Mouse (Mus musculus) lung, postnatal 0 days (tissue): ENCODE measurements around the gene Ccdc28b. TPM values are rescaled to one million over a fixed set of nuclear protein-coding genes. Genes with fewer than 3 reads are reported as not detected.

Experiments
- ATAC-seq: fragments of 200-750 bp; cut with Nextera tagmentation; 2 replicates; pipeline ENCODE4 v1.8.0; 2017; ENCODE audit warnings: moderate library complexity
- DNase-seq: peaks from one replicate; pipeline ENCODE4 v3.0.0-alpha.2; 2016; ENCODE audit warnings: low spot score
- H3K27ac ChIP-seq: fragments of 300-500 bp; sonication (generic); 2 replicates; pipeline ENCODE4 v1.5.1; 2014; ENCODE audit warnings: antibody characterized with exemption, mild to moderate bottlenecking, low read length, mixed read lengths
- H3K27me3 ChIP-seq: fragments of 300-500 bp; sonication (generic); replicated peaks from 2 replicates; pipeline ENCODE4 v1.6.1; 2014; ENCODE audit warnings: low read length, mixed read lengths; ENCODE audit not compliant: insufficient read depth
- H3K36me3 ChIP-seq: fragments of 300-500 bp; sonication (generic); 2 replicates; pipeline ENCODE4 v1.6.1; 2014; ENCODE audit warnings: low read length, mixed read lengths; ENCODE audit not compliant: insufficient read depth
- H3K4me1 ChIP-seq: fragments of 300-500 bp; sonication (generic); 2 replicates; pipeline ENCODE4 v1.6.1; 2014; ENCODE audit warnings: antibody characterized with exemption, low read depth, low read length, mixed read lengths; ENCODE audit not compliant: insufficient read depth
- H3K4me2 ChIP-seq: fragments of 300-500 bp; sonication (generic); replicated peaks from 2 replicates; pipeline ENCODE4 v1.6.1; 2014; ENCODE audit warnings: low read depth, mild to moderate bottlenecking, low read length, moderate library complexity, mixed read lengths
- H3K4me3 ChIP-seq: fragments of 300-500 bp; sonication (generic); 2 replicates; pipeline ENCODE4 v1.5.1; 2014; ENCODE audit warnings: low read depth, low read length
- H3K9ac ChIP-seq: fragments of 300-500 bp; sonication (generic); replicated peaks from 2 replicates; pipeline ENCODE4 v1.6.1; 2014; ENCODE audit warnings: low read depth, mild to moderate bottlenecking
- H3K9me3 ChIP-seq: fragments of 300-500 bp; sonication (generic); 2 replicates; pipeline ENCODE4 v1.6.1; 2016; ENCODE audit warnings: low read length, mixed read lengths
- CTCF ChIP-seq: IDR thresholded peaks from 2 replicates; pipeline ENCODE4 v1.5.1; 2016; ENCODE audit warnings: antibody characterized with exemption, mild to moderate bottlenecking
- EP300 ChIP-seq: IDR thresholded peaks from 2 replicates; pipeline ENCODE4 v1.6.1; 2016; ENCODE audit warnings: antibody characterized with exemption, mild to moderate bottlenecking, control low read depth
- WGBS: fragments of 180-500 bp; shearing (Covaris S2); extraction: QIAGEN DNeasy Blood & Tissue Kit; methylation state at CpG from one replicate; pipeline ENCODE4 v1.1.7; 2014; 5-methylcytosine and 5-hydroxymethylcytosine counted together
- polyA plus RNA-seq: library from polyadenylated mRNA; unstranded; fragments of >200 nt; fragmentation: Nextera tagmentation; extraction: Ambion mirVana; gene quantifications from 2 replicates; pipeline ENCODE4 v1.2.1, GENCODE M21; 2015

The Ccdc28b gene
- polyA plus RNA-seq, 1 experiment from 2014 or later: 76.3 TPM

DNA sequence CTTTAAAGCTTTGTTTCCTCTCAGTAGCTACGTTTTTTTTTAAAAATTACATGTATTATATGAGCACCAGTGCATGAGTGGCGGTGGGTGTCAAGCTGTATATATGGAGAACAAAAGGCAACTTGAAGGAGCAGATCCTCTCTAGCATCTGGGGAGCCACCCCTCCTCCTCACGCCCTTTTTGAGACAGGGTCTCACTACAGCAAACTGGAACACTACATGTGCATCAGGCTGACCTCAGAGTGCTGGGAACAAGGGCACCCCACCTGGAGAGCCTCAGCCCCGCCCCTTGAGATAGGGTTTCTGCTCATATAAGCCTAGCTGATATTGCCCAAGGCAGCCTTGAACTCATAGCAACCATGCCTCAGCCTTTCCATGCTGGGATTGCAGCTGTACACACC lies 1.7 kb upstream of the Ccdc28b start:
- DNase-seq (no peak), ATAC-seq (no peak)
- no peak overlapping the region for H3K4me3 ChIP-seq
- no peak overlapping the region; the same call in 1 of the 2 replicates for H3K4me2 ChIP-seq
- 50% methylated on average over 4 of the region's 4 CpGs for WGBS
- H3K27me3 ChIP-seq: no peaks in the 10 kb centered on the region
- no peak overlapping the region for H3K27ac ChIP-seq
- H3K9me3 ChIP-seq: no peaks in the 10 kb centered on the region
- no peak overlapping the region for H3K9ac ChIP-seq
- H3K4me1 ChIP-seq: peaks cover 24% of the 10 kb centered on the region
- TF ChIP-seq CTCF: no peak
- TF ChIP-seq EP300: no peak
- H3K36me3 ChIP-seq: peaks cover 19% of the 10 kb centered on the region

DNA sequence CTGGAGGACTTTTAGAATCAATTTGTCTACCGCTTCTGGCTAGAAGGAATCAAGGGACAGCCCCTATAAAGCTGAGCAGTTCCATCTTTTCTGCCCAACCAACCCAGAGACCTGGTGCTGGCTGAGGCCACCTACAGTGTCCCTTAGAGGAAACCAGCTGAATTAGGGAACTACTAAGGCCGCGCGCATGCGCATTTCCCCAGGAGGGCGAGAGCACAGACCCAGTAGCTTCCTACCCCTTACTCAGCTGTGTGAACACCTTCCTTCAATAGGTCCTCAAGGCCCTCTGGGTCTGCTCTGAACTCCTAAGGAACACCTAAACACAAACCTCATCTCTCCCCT lies 1.3 kb upstream of the Ccdc28b start:
- H3K4me3 ChIP-seq: peak overlapping the region; percentile 60
- H3K4me2 ChIP-seq: peak overlapping the region; percentile 76
- no peak for TF ChIP-seq EP300
- TF ChIP-seq CTCF: no peak
- peaks cover 24% of the 10 kb centered on the region for H3K4me1 ChIP-seq
- peaks cover 19% of the 10 kb centered on the region for H3K36me3 ChIP-seq
- no peak overlapping the region; the same call in 1 of the 2 replicates for H3K9ac ChIP-seq
- H3K9me3 ChIP-seq: no peaks in the 10 kb centered on the region
- WGBS: 6% methylated on average over 6 of the region's 6 CpGs
- peak; percentile 26 for ATAC-seq
- peak overlapping the region; percentile 92 for H3K27ac ChIP-seq
- no peaks in the 10 kb centered on the region for H3K27me3 ChIP-seq
- peak; percentile 67 for DNase-seq

DNA sequence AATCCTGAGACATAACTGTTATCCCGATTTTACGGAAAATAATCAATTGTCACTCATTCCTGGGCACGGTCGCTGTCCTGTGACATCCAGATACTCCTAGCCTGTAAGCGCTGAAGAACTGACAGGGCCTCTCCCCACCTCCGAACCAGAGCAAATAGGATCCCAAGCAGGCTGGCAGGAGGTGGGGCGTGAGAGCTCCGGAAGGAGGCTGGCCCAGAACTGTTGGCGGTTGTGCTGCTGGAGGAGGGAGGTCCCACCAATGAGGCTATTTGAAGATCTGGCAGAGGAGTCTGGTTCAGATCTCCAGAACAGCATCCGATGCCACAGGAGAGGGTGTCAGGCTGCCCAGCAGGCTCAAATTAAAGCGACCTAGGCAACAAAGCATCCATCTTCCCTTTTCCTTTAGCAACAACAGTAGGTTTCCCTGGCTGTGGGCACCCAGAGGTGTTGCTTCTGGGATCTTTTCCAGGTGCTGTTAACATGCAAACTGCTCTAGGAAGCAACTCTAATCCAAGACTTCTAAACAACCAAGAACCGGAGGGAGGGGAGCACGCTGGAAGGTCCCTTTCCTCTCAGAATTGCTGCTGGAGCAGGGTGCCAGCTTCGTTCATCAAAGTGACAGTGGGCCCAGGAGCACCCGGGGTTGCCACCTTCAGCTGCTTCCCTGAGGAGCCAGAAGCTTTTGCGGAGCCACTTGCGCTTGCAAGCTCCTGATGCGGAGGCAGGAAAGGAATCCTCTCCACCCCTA lies 708 bp upstream of the Ccdc28b start:
- DNase-seq: peak; percentile 97
- 0 out of 2 replicates have a peak, but pooled peaks have one; percentile 9 for TF ChIP-seq CTCF
- TF ChIP-seq EP300: no peak
- Histone ChIP-seq H3K9me3 (no peaks in the 10 kb centered on the region), H3K4me2 (peak overlapping the region; percentile 76), H3K27me3 (no peaks in the 10 kb centered on the region), H3K36me3 (peaks cover 16% of the 10 kb centered on the region), H3K27ac (peak overlapping the region; percentile 92), H3K4me1 (peaks cover 24% of the 10 kb centered on the region), H3K4me3 (peak overlapping the region; percentile 60), H3K9ac (peak overlapping the region; percentile 71; the same call in 1 of the 2 replicates)
- ATAC-seq: peak; percentile 94
- WGBS: 1% methylated on average over 18 of the region's 18 CpGs

DNA sequence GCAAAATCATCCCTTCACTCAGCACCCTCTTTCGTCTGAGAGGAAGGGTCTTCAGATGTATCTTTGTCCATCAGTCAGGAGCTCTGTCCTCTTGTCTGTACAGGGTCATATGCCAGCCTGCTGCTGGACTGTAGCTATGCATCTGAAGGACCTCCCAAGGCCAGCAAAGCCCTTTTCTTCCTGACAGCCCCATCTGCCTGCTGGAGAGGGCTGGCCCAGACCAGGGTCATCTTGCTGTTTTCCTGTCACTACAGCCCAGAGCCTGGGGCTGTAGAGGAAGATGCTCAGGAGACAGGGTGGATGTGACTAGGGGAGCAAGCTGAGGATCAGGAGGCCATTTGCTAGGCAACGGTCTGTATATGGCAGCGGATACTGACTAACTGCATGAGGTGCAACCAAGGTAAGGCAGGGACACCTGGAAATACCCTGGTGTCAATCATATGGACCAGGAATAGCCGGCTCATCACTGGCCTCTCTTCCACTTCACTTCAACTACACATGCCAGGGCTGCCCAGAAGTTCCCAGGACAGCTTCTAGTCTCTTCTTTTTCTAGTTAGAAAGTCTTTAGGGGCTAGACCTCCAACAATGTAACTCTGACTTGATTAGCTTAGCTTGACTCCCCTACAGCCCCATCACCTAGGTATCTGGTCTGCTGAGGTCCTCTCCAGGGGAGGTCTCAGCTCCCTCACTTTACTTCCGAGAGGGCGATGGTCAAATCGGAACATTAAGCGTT lies 778 bp downstream of the Ccdc28b start:
- H3K4me2 ChIP-seq: peak overlapping the region; percentile 76
- peaks cover 5% of the 10 kb centered on the region; the same call in 1 of the 2 replicates for H3K36me3 ChIP-seq
- H3K4me1 ChIP-seq: peaks cover 24% of the 10 kb centered on the region
- H3K4me3 ChIP-seq: peak overlapping the region; percentile 60
- H3K9me3 ChIP-seq: no peaks in the 10 kb centered on the region
- H3K27me3 ChIP-seq: no peaks in the 10 kb centered on the region
- WGBS: 21% methylated on average over 8 of the region's 8 CpGs
- peak overlapping the region; percentile 92 for H3K27ac ChIP-seq
- TF ChIP-seq CTCF (no peak), EP300 (no peak)
- ATAC-seq (no peak), DNase-seq (no peak)
- peak overlapping the region; percentile 71 for H3K9ac ChIP-seq

DNA sequence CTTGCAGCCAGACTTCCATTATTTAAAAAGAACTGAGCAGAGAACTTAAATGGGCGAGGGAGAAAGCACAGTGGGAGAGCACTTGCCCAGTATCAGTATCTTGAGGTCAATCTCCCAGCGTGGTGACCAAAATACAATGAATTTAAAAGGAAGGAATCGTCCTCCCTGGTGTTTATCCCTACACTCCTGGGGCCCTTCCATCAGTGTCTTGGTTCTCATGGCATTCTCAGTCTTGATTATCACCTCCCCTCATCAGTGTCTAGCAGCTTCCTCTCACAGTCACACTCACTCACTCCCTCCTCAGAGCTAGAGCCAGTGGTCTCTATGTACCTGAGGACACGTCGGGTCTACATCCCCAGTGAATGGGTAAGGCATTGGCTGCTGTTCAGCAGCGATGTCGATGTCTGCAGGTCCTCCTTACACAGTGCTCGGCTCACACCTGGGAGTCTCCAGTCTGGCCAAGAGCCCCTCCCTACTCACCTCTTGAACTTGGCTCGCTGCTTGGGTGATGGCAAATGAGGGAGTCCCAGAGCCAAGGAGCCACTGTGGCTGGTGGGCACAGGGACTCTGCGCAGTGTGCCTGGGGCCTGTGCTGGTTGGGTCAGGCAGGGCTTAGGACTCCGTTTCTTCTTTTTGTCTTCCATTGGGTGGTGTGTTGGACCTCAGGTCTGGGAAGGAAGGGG lies 1.5 kb downstream of the Ccdc28b start:
- H3K4me1 ChIP-seq: peaks cover 21% of the 10 kb centered on the region
- H3K9me3 ChIP-seq: no peaks in the 10 kb centered on the region
- H3K4me3 ChIP-seq: 0 out of 2 replicates have a peak overlapping the region, but pooled peaks have one; percentile 60
- TF ChIP-seq CTCF (no peak), EP300 (no peak)
- H3K9ac ChIP-seq: 0 out of 2 replicates have a peak overlapping the region, but pooled peaks have one; percentile 71
- DNase-seq (no peak), ATAC-seq (no peak)
- H3K36me3 ChIP-seq: 0 out of 2 replicates have a peak, but pooled peaks cover under 1% of the 10 kb centered on the region
- H3K4me2 ChIP-seq: peak overlapping the region; percentile 76
- 65% methylated on average over 11 of the region's 11 CpGs for WGBS
- H3K27ac ChIP-seq: no peak overlapping the region
- H3K27me3 ChIP-seq: no peaks in the 10 kb centered on the region

DNA sequence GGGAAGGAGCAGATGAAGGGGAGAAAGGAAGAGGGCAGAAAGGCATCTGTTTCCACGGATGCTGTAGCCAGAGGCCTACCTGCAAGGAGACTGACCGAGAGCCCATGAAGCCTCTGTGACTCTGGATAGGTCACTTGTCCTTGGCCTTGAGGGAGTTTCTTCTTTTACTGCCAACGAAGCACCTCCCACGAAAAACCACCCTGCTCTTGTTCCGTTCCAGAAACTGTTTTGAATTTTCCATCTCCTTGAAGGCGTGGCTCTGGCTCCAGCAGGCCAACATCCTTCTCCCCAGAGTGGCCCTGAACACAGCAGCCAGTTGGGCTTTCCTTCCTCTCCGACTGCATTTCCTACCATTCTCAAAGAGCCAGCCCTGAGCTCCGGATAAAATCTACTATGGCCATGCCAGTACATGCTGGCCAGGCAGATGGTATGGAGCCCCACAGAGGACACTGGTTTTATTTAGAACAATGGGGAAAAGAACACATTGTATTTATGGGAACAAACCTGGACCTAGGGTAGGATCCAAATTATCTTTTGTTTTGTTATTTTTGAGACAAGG lies 2.4 kb downstream of the Ccdc28b start:
- ATAC-seq (peak; percentile 5; the same call in 1 of the 2 replicates), DNase-seq (peak; percentile 72)
- no peaks in the 10 kb centered on the region for H3K9me3 ChIP-seq
- H3K27ac ChIP-seq: peak overlapping the region; percentile 52
- no peak overlapping the region for H3K4me3 ChIP-seq
- H3K4me2 ChIP-seq: peak overlapping the region; percentile 42
- H3K36me3 ChIP-seq: no peaks in the 10 kb centered on the region
- WGBS: 63% methylated on average over 8 of the region's 8 CpGs
- peaks cover 21% of the 10 kb centered on the region for H3K4me1 ChIP-seq
- H3K27me3 ChIP-seq: no peaks in the 10 kb centered on the region
- H3K9ac ChIP-seq: no peak overlapping the region
- TF ChIP-seq CTCF: no peak
- peak; percentile 79 for TF ChIP-seq EP300
